Mouse (Mus musculus): ENCODE results near the gene Arhgap19.

Gene Arhgap19

DNA sequence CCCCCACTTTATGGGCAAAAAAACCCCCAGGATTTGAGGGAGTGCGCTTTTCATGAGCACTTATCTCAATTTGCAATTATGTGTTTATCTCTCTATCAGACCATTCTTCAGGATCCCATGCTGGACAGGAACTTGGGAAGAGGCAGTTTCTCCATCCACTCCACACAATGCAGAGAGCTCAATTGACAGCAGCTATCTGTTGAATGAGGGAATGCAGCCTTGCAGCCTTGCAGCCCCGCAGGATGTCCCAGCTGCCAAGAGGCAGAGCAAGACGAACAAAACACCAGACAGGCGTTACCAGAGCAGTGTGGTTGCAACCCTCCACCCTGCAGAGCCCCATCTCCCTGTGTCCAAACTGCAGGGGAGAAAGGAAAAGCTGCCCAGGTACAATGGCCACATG, 63.0 kb downstream of the Arhgap19 start:
- in situ Hi-C loops (cut with MboI) = no loop called here

DNA sequence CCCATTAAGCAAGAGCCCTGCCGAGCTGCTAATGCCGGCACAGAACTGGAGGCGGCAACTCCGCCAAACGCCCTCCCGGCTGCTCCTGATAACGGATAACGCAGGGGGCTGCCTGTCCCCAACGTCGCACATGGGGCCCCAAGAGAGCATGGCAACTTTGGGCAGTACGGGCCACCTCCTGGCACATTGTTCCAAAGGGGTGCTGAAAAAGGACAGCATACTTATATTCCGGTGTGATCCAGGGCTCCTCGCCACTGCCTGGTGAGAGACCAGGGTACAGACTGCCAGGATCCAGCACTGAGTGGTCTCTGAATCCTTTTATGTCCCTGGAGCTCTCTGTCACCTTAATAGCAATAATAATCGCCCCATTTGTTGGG, 63.4 kb downstream of the Arhgap19 start:
- in situ Hi-C loops (cut with MboI) = no loop called here

DNA sequence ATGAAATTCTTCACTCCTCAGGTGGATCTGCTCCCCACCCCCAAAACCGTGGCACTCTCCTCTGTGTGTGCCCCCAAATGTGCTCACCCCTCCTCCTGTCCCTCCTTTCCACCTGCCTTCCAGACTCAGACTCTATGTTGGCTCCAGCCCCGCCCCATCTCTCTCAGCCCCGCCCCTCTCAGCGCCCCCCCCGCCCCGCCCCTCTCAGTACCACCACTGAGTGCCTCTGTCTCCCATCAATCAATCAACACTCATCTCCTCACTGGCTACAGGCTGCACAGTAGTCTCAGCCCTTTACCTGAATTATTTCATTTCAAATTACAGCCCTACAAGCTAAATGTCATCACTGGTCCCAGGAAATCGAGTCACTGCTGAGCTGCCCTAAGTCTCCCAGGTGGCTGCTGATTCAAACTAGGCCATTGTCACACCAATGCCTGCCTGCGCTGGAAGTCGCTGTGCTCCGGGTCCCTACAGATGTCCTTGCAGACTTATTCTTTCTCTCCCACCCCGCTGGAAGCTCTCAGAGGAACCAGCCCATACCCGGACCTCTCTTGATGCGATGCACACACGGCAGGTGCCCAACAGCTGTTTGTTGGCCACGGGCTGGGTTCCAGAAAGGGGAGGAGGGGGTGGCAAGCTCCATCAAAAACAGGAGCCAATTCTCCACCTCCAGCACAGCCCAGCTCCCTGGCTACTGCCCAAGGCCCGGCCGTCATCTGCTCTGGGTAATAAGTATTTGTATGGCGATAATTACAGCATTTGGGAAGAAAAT, 64.0 kb downstream of the Arhgap19 start:
- in situ Hi-C loops (cut with MboI) = no loop called here

DNA sequence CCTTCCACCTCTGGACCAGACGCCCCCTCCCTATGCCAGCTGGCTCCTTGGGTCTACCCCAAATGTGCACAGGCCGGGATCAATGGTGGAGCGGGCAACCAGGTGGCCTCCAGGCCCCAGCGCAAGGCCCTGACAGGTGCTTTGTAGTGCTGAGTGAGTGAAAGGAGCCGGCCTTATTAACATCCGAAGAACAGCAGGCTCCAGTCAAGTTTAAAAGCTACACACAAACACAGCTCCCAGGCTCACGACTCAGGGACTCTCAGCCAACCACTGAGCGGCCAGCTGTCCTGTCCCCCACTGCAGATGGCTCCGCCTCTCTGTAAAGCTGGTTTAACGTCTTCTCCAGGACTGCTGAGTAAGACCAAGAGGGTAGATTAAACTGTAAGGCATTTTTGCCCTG, 67.2 kb downstream of the Arhgap19 start:
- in situ Hi-C loops (cut with MboI) = no loop called here

DNA sequence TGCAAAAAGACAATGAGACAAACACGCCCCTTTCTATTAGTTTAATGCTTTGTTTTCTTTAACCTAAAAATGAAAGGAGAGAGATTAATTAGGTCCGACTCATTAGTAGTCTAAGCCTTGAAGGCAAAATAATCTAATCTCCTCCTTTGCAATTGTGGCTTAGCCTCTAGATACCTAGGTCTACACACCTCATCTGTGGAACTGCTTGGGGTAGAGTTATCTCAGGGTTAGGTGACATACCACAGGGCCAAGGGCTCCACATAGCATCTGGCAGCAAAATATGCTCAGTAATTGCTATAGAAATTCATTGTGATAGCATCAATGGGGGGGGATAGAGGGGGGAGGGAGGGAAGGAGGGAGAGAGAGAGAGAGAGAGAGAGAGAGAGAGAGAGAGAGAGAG, 76.4 kb downstream of the Arhgap19 start:
- in situ Hi-C loops (cut with MboI) = no loop called here

DNA sequence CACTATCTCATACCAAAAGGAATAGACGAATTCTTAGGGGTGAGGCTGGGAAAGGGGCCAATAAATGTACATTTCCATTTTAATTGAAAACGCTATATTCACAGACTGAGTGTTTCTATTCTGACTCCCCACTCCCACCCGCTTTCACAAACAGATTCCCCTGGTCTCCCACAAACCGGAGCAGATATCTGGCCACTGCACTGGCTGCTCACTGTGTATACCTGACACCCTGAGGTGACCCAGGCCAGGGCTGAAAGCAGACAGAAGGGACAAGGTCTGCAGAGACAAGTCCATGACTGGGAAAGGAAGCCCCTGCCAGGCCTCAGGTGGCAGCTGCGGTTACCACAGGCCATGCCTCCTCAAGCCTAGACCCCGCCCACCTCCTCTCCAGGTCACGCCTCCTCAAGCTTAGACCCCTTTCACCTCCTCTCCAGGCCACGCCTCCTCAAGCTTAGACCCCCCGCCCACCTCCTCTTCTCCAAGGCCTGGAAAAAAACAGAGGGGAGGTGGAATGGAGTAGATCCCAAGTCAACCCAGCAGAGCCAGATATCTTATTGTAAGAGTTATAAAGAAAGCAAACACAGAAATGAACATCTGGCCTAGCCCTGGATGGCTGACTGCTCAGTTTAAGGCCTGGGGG, 76.9 kb downstream of the Arhgap19 start:
- in situ Hi-C loops (cut with MboI) = no loop called here

DNA sequence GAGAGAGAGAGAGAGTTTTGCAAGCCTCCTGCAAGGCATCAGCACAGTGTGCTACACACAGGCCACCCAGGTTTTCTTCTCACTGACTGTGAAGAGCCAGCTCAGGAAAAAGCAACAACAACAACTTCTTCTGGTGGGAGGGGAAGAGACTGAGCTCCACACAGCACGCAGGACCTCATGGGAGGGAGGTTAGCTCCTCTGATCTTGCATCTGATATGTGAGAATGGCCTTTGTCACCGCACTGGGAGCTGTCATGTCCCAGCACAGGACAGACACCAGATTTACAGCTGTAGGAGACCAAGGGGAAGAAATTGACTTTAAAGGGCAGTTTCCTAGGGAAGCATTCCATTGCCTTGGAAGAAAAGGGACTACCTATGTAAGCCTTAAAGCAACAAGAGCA, 78.5 kb downstream of the Arhgap19 start:
- in situ Hi-C loops (cut with MboI) = no loop called here

DNA sequence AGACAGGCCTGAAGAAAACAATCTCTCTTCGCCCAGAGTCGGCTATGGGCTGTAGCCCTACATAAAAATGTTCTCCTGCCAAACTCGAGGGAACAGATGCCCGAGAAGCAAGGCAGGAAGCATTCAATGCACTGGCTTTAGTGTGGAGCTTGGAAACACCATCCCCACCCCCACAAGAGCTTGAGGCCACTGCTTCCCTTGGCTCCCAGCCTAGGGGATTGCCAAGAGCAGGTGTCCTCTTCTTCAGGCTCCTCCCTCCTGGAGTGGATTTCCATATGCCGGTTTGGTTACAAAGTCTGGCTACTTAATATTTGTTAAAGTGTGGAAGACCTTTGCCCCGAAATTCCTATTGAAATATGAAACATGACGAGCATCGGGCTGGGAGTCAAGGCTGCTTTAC, 82.4 kb downstream of the Arhgap19 start:
- in situ Hi-C loops (cut with MboI) = no loop called here
